Mouse (Mus musculus) cerebellum, postnatal 25 days (tissue): ENCODE results near the gene Mad1l1.

Source experiments
- DNase-seq, 2 experiments: peaks; one replicate each; pipeline ENCODE4 v3.0.0; 2021; ENCODE audit warnings: mixed read lengths in 2 of 2

Gene Mad1l1

DNA sequence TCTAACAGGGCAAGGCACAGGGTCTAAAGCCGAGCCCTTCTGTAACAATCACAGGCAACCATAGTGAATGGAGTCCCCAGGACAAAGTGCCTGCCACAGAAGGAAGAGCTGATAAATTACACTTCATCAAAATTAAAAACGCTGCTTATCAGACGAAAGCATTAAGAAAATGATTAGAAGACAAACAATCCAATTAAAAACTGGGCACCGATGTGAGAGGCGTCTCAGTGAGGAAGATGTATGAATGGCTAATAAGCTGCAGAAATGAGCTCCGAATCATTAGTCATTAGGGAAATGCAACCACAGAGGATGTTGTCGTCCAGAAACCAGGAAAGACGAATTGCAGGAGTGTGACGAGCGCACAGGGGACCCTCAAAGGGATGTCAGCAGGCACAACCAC is 240.3 kb downstream of the Mad1l1 start:
- DNase-seq, result no peak

- DNase-seq, result no peak
Observed at GRCm38 (mm10) chr5:140079511-140079910, 241.8 kb downstream of the Mad1l1 start.

DNA sequence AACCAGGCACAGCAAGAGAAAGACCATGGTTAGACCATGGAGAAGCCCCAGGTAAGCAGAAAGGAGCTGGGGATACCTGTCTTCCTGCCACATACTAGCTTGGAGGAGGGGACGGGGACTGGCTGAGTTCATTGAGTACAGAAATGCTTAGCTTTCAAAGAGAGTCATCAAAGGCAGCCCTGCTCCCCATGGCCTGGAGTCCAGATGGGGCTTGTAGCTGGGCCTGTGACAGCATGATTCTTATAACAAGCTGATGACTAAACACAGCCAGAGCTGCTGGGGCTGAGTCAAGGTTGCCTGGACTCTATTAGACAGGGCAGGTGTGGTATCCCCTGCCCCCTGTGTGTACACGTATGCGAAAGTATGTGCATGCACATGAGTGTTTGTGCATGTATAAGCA is 242.9 kb downstream of the Mad1l1 start:
- DNase-seq, result no peak

DNA sequence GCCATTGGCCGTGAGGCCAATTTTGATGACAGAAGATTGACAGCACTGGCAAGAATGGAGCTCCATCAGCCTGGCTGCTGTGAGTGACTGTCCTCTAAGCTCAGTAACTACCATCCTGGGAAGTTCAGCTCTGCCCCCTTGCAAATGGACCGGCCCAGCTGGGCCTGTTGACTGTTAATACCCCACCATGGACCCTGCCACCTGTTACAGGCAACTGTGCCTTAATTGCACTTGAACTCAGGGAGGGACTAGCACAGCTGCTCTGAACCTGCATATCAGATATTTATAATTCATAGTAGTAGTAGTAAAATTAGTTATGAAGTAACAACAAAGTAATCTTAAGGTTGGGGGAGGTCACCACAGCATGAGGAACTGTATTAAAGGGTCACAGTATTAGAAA is 244.9 kb downstream of the Mad1l1 start:
- no peak for DNase-seq

GRCm38 (mm10) chr5:140073671-140074116 is 247.7 kb downstream of the Mad1l1 start:
- DNase-seq, result no peak

- DNase-seq, result no peak
Observed at GRCm38 (mm10) chr5:140073148-140073670, 248.1 kb downstream of the Mad1l1 start.

- peak in 1 of 2 experiments; percentile 36 for DNase-seq
Observed at GRCm38 (mm10) chr5:140068506-140068905, 252.8 kb downstream of the Mad1l1 start.

GRCm38 (mm10) chr5:140068051-140068450 is 253.3 kb downstream of the Mad1l1 start:
- DNase-seq, result peak in 1 of 2 experiments; percentile 53

DNA sequence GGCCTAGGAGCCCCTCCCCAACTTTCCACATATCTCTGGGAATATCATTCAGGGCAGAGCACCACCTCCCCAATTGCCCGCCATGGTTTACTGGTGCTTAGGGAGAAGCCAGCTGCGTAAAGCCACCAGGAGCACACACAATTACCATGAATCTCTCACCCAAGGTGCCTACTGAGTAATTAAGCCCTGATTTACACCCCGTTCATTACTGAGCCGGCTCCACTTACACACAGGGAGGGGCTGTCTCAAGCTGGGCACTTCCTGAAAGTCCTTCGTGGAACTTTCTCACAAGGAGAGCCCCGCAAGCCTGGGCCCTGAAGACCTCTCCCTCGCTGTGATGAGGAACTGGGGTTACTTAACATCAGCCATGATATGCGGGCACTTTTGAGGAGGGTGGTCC is 254.6 kb downstream of the Mad1l1 start:
- DNase-seq, result no peak

- DNase-seq, result no peak
Observed at GRCm38 (mm10) chr5:140066281-140066680, 255.1 kb downstream of the Mad1l1 start.

DNA sequence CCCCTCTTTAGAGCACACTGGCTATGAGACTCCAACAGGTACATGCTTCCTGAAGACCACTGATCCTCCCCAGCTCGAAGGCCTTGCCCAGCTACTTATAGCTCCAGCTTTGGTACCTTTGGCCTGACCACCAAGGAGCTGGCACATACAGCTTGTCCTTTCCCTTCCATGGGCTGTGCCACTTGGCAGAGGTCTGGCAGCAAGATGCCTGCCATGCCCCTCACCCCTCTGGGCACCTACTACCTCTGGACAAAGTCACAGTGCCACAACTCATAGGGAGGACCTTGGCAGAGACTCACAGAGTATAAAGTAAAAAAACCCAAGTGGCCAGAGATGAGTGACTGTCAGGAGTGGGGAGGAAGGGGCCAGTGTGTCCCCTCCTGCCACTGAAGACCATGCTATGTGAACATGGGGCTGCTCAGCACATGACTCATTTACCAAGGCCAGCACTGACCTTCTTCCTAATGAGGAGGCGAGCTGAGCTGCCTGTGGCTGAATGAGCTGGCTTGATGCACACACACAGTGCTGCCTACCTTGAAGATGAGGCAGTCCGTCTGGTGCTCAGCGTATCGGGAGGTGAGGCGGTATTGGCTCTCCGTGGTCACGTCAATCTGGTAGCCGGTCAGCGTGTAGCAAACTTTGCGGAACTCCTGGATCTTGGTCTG is 255.9 kb downstream of the Mad1l1 start:
- DNase-seq, result no peak

DNA sequence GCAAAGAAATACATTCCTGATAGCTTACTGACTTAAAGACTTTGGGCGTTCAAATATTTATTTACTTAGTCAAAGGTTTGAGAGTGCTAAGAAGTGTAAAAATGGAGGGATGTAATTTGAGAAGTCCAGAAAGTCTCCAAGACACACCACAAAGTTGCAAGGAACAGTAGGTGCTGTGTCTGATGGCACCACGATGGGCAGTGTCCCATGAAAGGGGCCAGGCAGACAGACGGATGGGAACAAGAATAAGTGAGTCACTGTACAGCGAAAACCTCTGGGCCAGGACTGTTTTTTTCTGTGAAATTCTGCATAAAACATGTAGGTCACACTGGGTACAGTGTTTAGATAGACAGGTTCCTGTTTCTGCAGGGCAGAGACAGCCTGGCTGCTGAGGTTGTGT is 256.8 kb downstream of the Mad1l1 start:
- DNase-seq, result no peak

GRCm38 (mm10) chr5:140062828-140063227 is 258.5 kb downstream of the Mad1l1 start:
- DNase-seq, result no peak

GRCm38 (mm10) chr5:140062316-140062715 is 259.0 kb downstream of the Mad1l1 start:
- no peak for DNase-seq

- DNase-seq, result peak in 1 of 2 experiments; percentile 26
Observed at GRCm38 (mm10) chr5:140061296-140061879, 260.0 kb downstream of the Mad1l1 start.

- DNase-seq, result peak in 1 of 2 experiments; percentile 20
Observed at GRCm38 (mm10) chr5:140056291-140056690, 265.1 kb downstream of the Mad1l1 start.

DNA sequence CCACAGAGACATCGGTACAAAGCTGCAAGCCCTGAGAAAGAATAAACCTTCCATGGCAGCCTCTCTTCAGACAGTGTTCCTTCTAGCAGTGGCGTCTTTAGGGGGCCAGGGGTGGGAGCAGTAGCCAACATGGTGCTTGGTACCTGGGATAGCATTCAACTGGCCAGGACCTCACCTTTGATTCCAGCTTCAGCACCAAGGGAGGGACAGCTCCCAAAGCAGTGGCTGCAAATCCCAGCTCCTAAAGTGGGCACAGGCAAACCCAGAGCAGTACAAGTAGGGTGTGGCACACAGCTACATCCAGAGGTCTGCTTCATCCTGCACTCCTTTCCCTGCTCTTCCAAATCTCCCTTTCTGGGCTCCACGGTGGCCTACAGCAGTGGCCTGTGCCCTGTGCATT is 265.9 kb downstream of the Mad1l1 start:
- no peak for DNase-seq

GRCm38 (mm10) chr5:140053626-140054025 is 267.7 kb downstream of the Mad1l1 start:
- DNase-seq, result no peak

GRCm38 (mm10) chr5:140052405-140052804 is 268.9 kb downstream of the Mad1l1 start:
- no peak for DNase-seq

- DNase-seq, result no peak
Observed at GRCm38 (mm10) chr5:140045453-140045852, 275.9 kb downstream of the Mad1l1 start.

DNA sequence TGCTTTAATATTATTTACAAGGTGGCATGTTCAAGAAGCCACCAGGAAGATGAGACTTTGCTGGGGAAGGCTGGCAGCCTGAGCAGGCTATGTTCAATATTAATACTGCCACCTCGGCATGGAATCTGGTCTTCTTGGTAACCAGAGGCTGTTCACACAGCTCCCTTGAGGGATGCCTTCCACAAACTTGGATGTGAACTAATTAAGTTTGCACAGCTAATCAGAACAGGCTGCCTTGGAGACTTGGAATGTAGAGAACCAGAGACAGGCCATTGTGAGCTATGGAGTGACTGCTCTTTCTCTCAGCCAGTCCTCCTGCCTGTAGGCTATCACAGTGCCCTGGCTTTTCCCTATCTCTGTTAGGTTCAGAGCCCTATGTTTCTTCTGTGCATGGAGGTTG is 278.4 kb downstream of the Mad1l1 start:
- no peak for DNase-seq

- DNase-seq, result peak in 1 of 2 experiments; percentile 32
Observed at GRCm38 (mm10) chr5:140042002-140042611, 279.2 kb downstream of the Mad1l1 start.

- no peak for DNase-seq
Observed at GRCm38 (mm10) chr5:140041055-140041454, 280.3 kb downstream of the Mad1l1 start.
